Comparison of ENCODE assay signal across 10 mouse cellular contexts in the genomic region with DNA sequence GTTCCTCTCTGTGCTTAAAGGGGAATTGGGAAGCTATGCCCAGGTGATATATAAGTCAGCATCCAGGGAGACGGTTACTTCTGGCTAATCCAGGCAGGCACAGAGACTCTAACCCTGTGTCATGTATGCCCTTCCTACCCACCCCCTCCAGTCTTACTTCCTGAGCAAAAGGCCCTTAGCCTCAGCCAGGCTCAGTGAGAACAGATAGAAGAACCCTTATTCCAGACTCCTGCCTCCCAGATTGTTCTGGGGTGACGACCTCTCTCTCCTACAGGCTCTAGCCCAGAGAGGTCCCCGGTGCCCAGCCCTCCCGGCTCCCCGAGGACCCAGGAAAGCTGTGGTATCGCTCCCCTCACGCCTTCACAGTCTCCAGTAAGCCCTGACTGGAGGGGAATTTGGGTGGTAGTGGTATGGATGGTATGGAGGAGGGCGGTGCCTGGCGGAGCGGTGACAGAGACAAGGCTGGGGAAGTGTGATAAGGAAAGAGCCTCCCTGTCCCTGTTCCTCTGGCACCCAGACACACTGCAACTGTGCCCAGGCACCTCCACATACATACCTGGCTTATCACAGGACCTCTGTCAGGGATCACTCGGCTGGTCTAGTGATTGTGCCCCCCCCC. TPM values are rescaled to one million over a fixed set of nuclear protein-coding genes. Genes with fewer than 3 reads are reported as not detected.
DNase-seq lines count a peak whose midpoint lies in the region; ATAC-seq lines count a peak whose summit lies in the region.
"Had no signal": no experiment of that assay in that cellular context is flagged by ENCODE, and none has a peak within 500 bp of the region (broad histone marks: within the 10 kb centered on the region; RNA-seq: fewer than 3 reads in every experiment).

No protein-coding gene starts in this region.

- ATAC-seq in forebrain, embryonic 11.5 days (replicated peaks; ENCODE audit: low FRiP score), result peak; percentile 58; the same call in 1 of the 2 replicates
- no peak for ATAC-seq in forebrain, embryonic 13.5 days
- ATAC-seq in heart, embryonic 12.5 days (ENCODE audit: insufficient number of reproducible peaks, low FRiP score), result peak; percentile 94
- peak; percentile 100 for ATAC-seq in liver, embryonic 13.5 days (ENCODE audit: low read depth)

- H3K27ac ChIP-seq in forebrain, embryonic 11.5 days (ENCODE audit: low read depth, low read length), result no peak overlapping the region
- no peak overlapping the region for H3K27ac ChIP-seq in forebrain, embryonic 13.5 days
- peak overlapping the region; percentile 79 for H3K27ac ChIP-seq in heart, embryonic 12.5 days (ENCODE audit: poor library complexity, severe bottlenecking)
- H3K27ac ChIP-seq in liver, embryonic 13.5 days, result peak overlapping the region; percentile 99
- H3K27ac ChIP-seq: hindbrain, embryonic 14.5 days had no signal

- H3K27me3 ChIP-seq in forebrain, embryonic 11.5 days (ENCODE audit: control insufficient read depth, insufficient read depth, low read length), result no peaks in the 10 kb centered on the region
- H3K27me3 ChIP-seq in forebrain, embryonic 13.5 days, result no peaks in the 10 kb centered on the region
- H3K27me3 ChIP-seq in heart, embryonic 12.5 days (replicated peaks), result no peaks in the 10 kb centered on the region
- no peaks in the 10 kb centered on the region for H3K27me3 ChIP-seq in liver, embryonic 13.5 days

- no peak for DNase-seq in forebrain, embryonic 11.5 days (ENCODE audit: low spot score)
- DNase-seq in 416B (ENCODE audit: low read depth), result peak; percentile 19
- peak; percentile 84 for DNase-seq in liver, embryonic 13.5 days
- DNase-seq in embryo, embryonic 9.5 days (ENCODE audit: extremely low spot score), result no peak
- DNase-seq in cerebellum, postnatal 4 days (ENCODE audit: low spot score in 2 of 2), result no peak
- no peak for DNase-seq in frontal cortex, postnatal 10 days (ENCODE audit: low spot score in 2 of 2)
- DNase-seq: thymus, adult 18-20 months had no signal

- H3K36me3 ChIP-seq in forebrain, embryonic 11.5 days (ENCODE audit: control insufficient read depth, insufficient read depth, low read length), result no peaks in the 10 kb centered on the region; the same call in 1 of the 2 replicates
- no peaks in the 10 kb centered on the region for H3K36me3 ChIP-seq in forebrain, embryonic 13.5 days (ENCODE audit: poor library complexity, severe bottlenecking)
- peaks cover 14% of the 10 kb centered on the region for H3K36me3 ChIP-seq in heart, embryonic 12.5 days
- H3K36me3 ChIP-seq in liver, embryonic 13.5 days, result 0 out of 2 replicates have a peak, but pooled peaks cover 11% of the 10 kb centered on the region

- H3K4me3 ChIP-seq in forebrain, embryonic 11.5 days (ENCODE audit: low read depth, low read length), result no peak overlapping the region
- no peak overlapping the region for H3K4me3 ChIP-seq in forebrain, embryonic 13.5 days
- no peak overlapping the region for H3K4me3 ChIP-seq in heart, embryonic 12.5 days
- H3K4me3 ChIP-seq in liver, embryonic 13.5 days (replicated peaks), result peak overlapping the region; percentile 34

- no peak overlapping the region for H3K9ac ChIP-seq in forebrain, embryonic 11.5 days (ENCODE audit: low read length)
- H3K9ac ChIP-seq in forebrain, embryonic 13.5 days, result no peak overlapping the region
- H3K9ac ChIP-seq in heart, embryonic 12.5 days, result 0 out of 2 replicates have a peak overlapping the region, but pooled peaks have one; percentile 42
- peak overlapping the region; percentile 81 for H3K9ac ChIP-seq in liver, embryonic 13.5 days
- H3K9ac ChIP-seq: hindbrain, embryonic 14.5 days had no signal

- 78% methylated on average over 11 of the region's 11 CpGs for WGBS in forebrain, embryonic 11.5 days
- WGBS in forebrain, embryonic 13.5 days, result 88% methylated on average over 11 of the region's 11 CpGs
- WGBS in heart, embryonic 12.5 days, result 13% methylated on average over 11 of the region's 11 CpGs
- WGBS in liver, embryonic 13.5 days (ENCODE audit: insufficient replicate concordance), result 6% methylated on average over 11 of the region's 11 CpGs

- no peaks in the 10 kb centered on the region for H3K4me1 ChIP-seq in forebrain, embryonic 11.5 days (replicated peaks; ENCODE audit: control insufficient read depth, insufficient read depth, low read length)
- H3K4me1 ChIP-seq in forebrain, embryonic 13.5 days, result no peaks in the 10 kb centered on the region
- peaks cover 55% of the 10 kb centered on the region for H3K4me1 ChIP-seq in heart, embryonic 12.5 days (replicated peaks)
- H3K4me1 ChIP-seq in liver, embryonic 13.5 days (replicated peaks), result peaks cover 88% of the 10 kb centered on the region

- no peaks in the 10 kb centered on the region for H3K9me3 ChIP-seq in forebrain, embryonic 11.5 days (ENCODE audit: control insufficient read depth, low read length)
- H3K9me3 ChIP-seq in forebrain, embryonic 13.5 days (replicated peaks), result no peaks in the 10 kb centered on the region
- H3K9me3 ChIP-seq in heart, embryonic 12.5 days (replicated peaks), result no peaks in the 10 kb centered on the region
- no peaks in the 10 kb centered on the region for H3K9me3 ChIP-seq in liver, embryonic 13.5 days (replicated peaks)

- no peak overlapping the region for H3K4me2 ChIP-seq in forebrain, embryonic 11.5 days (ENCODE audit: low read depth, low read length, severe bottlenecking)
- no peak overlapping the region for H3K4me2 ChIP-seq in forebrain, embryonic 13.5 days
- peak overlapping the region; percentile 30 for H3K4me2 ChIP-seq in heart, embryonic 12.5 days
- peak overlapping the region; percentile 65 for H3K4me2 ChIP-seq in liver, embryonic 13.5 days
- H3K4me2 ChIP-seq: hindbrain, embryonic 14.5 days had no signal

RNA-seq across cellular contexts. Expression of a gene that starts 2.3 kb away (rescaled TPM):
- polyA plus RNA-seq in forebrain, embryonic 11.5 days (2014; fragmentation: Nextera tagmentation; extraction: Ambion mirVana), result not detected in 2 replicates
- not detected in 2 replicates for polyA plus RNA-seq in forebrain, embryonic 13.5 days (2015; fragmentation: Nextera tagmentation; extraction: Ambion mirVana)
- polyA plus RNA-seq in heart, embryonic 12.5 days (2016; fragmentation: Nextera tagmentation; extraction: Ambion mirVana), result not detected in 2 replicates
- not detected in 2 replicates for polyA plus RNA-seq in liver, embryonic 13.5 days (2015; fragmentation: Nextera tagmentation; extraction: Ambion mirVana)
- polyA plus RNA-seq: hindbrain, embryonic 14.5 days had no signal

RNA-seq across cellular contexts. Expression of a gene that starts 8.6 kb away (rescaled TPM):
- polyA plus RNA-seq in forebrain, embryonic 11.5 days (2014; fragmentation: Nextera tagmentation; extraction: Ambion mirVana), result 4.2 and 5.6 TPM in 2 replicates
- 2.4 and 3.3 TPM in 2 replicates for polyA plus RNA-seq in forebrain, embryonic 13.5 days (2015; fragmentation: Nextera tagmentation; extraction: Ambion mirVana)
- polyA plus RNA-seq in heart, embryonic 12.5 days (2016; fragmentation: Nextera tagmentation; extraction: Ambion mirVana), result 8.7 and 8.9 TPM in 2 replicates
- polyA plus RNA-seq in liver, embryonic 13.5 days (2015; fragmentation: Nextera tagmentation; extraction: Ambion mirVana), result 2.1 and 2.2 TPM in 2 replicates

RNA-seq across cellular contexts. Expression of a gene that starts 24.3 kb away (rescaled TPM):
- polyA plus RNA-seq in forebrain, embryonic 11.5 days (2014; fragmentation: Nextera tagmentation; extraction: Ambion mirVana), result 122 and 132 TPM in 2 replicates
- 97.1 and 99.3 TPM in 2 replicates for polyA plus RNA-seq in forebrain, embryonic 13.5 days (2015; fragmentation: Nextera tagmentation; extraction: Ambion mirVana)
- 69.2 and 69.6 TPM in 2 replicates for polyA plus RNA-seq in heart, embryonic 12.5 days (2016; fragmentation: Nextera tagmentation; extraction: Ambion mirVana)
- 124 and 129 TPM in 2 replicates for polyA plus RNA-seq in liver, embryonic 13.5 days (2015; fragmentation: Nextera tagmentation; extraction: Ambion mirVana)

RNA-seq across cellular contexts. Expression of a gene that starts 44.2 kb away (rescaled TPM):
- 12.3 and 13.7 TPM in 2 replicates for polyA plus RNA-seq in forebrain, embryonic 11.5 days (2014; fragmentation: Nextera tagmentation; extraction: Ambion mirVana)
- 14.8 and 15.3 TPM in 2 replicates for polyA plus RNA-seq in forebrain, embryonic 13.5 days (2015; fragmentation: Nextera tagmentation; extraction: Ambion mirVana)
- polyA plus RNA-seq in heart, embryonic 12.5 days (2016; fragmentation: Nextera tagmentation; extraction: Ambion mirVana), result 6.9 and 7.2 TPM in 2 replicates
- 3.5 and 4.5 TPM in 2 replicates for polyA plus RNA-seq in liver, embryonic 13.5 days (2015; fragmentation: Nextera tagmentation; extraction: Ambion mirVana)

RNA-seq across cellular contexts. Expression of a gene that starts 49.1 kb away (rescaled TPM):
- 0.13 and 0.36 TPM in 2 replicates for polyA plus RNA-seq in forebrain, embryonic 11.5 days (2014; fragmentation: Nextera tagmentation; extraction: Ambion mirVana)
- 0.08 TPM in 2 replicates for polyA plus RNA-seq in forebrain, embryonic 13.5 days (2015; fragmentation: Nextera tagmentation; extraction: Ambion mirVana)
- 0.08 and 0.14 TPM in 2 replicates for polyA plus RNA-seq in heart, embryonic 12.5 days (2016; fragmentation: Nextera tagmentation; extraction: Ambion mirVana)
- 0.49 and 0.56 TPM in 2 replicates for polyA plus RNA-seq in liver, embryonic 13.5 days (2015; fragmentation: Nextera tagmentation; extraction: Ambion mirVana)

Comparison
In these comparisons a context has a peak if more than half of its experiments do, and no peak if none do; other contexts are left out.
1. DNase-seq: peak in 416B (single experiment) and liver, embryonic 13.5 days (single experiment); none in forebrain, embryonic 11.5 days (single experiment), embryo, embryonic 9.5 days (single experiment), cerebellum, postnatal 4 days (0 of 2) and frontal cortex, postnatal 10 days (0 of 2).
2. H3K27ac ChIP-seq: peak in heart, embryonic 12.5 days (single experiment) and liver, embryonic 13.5 days (single experiment); none in forebrain, embryonic 11.5 days (single experiment) and forebrain, embryonic 13.5 days (single experiment).
3. H3K4me2 ChIP-seq: peak in heart, embryonic 12.5 days (single experiment) and liver, embryonic 13.5 days (single experiment); none in forebrain, embryonic 11.5 days (single experiment) and forebrain, embryonic 13.5 days (single experiment).
4. H3K9ac ChIP-seq: peak in heart, embryonic 12.5 days (single experiment) and liver, embryonic 13.5 days (single experiment); none in forebrain, embryonic 11.5 days (single experiment) and forebrain, embryonic 13.5 days (single experiment).